Mouse (Mus musculus): ENCODE measurements around the gene Rtp2. TPM values are rescaled to one million over a fixed set of nuclear protein-coding genes. Genes with fewer than 3 reads are reported as not detected.

The Rtp2 gene
- polyA plus RNA-seq, 1 experiment from 2014 or later, result not detected

GRCm38 (mm10) chr16:23953959-23954260 is 21.7 kb upstream of the Rtp2 start:
- Histone ChIP-seq H3K4me2 (ENCODE audit: low read length) (no peak overlapping the region), H3K4me1 (ENCODE audit: control insufficient read depth, insufficient read depth, low read depth, low read length) (peaks cover 3% of the 10 kb centered on the region; the same call in 1 of the 2 replicates), H3K27me3 (replicated peaks; ENCODE audit: control insufficient read depth, insufficient read depth, low read length) (0 out of 2 replicates have a peak, but pooled peaks cover 2% of the 10 kb centered on the region), H3K9ac (ENCODE audit: low read depth, low read length) (no peak overlapping the region), H3K27ac (ENCODE audit: low read depth, low read length) (no peak overlapping the region), H3K4me3 (ENCODE audit: low read length) (no peak overlapping the region), H3K36me3 (ENCODE audit: control insufficient read depth, insufficient read depth, low read length) (no peaks in the 10 kb centered on the region), H3K9me3 (ENCODE audit: control insufficient read depth, low read length) (no peaks in the 10 kb centered on the region)
- WGBS, result 14% methylated on average over 1 of the region's 1 CpGs
- ATAC-seq, result no peak

- no peaks in the 10 kb centered on the region for H3K9me3 ChIP-seq (ENCODE audit: control insufficient read depth, low read length)
- peak; percentile 61 for ATAC-seq
- H3K4me1 ChIP-seq (ENCODE audit: control insufficient read depth, insufficient read depth, low read depth, low read length), result peaks cover 3% of the 10 kb centered on the region; the same call in 1 of the 2 replicates
- H3K27me3 ChIP-seq (replicated peaks; ENCODE audit: control insufficient read depth, insufficient read depth, low read length), result 0 out of 2 replicates have a peak, but pooled peaks cover 2% of the 10 kb centered on the region
- 0 out of 2 replicates have a peak overlapping the region, but pooled peaks have one; percentile 22 for H3K9ac ChIP-seq (ENCODE audit: low read depth, low read length)
- no peak overlapping the region for H3K4me2 ChIP-seq (ENCODE audit: low read length)
- 44% methylated on average over 11 of the region's 11 CpGs for WGBS
- no peaks in the 10 kb centered on the region for H3K36me3 ChIP-seq (ENCODE audit: control insufficient read depth, insufficient read depth, low read length)
- no peak overlapping the region for H3K4me3 ChIP-seq (ENCODE audit: low read length)
- no peak overlapping the region for H3K27ac ChIP-seq (ENCODE audit: low read depth, low read length)
Observed at GRCm38 (mm10) chr16:23953189-23953958, 21.2 kb upstream of the Rtp2 start.

- H3K4me3 ChIP-seq (ENCODE audit: low read length), result no peak overlapping the region
- no peaks in the 10 kb centered on the region for H3K9me3 ChIP-seq (ENCODE audit: control insufficient read depth, low read length)
- ATAC-seq, result 0 out of 2 replicates have a peak, but pooled peaks have one; percentile 30
- H3K4me1 ChIP-seq (ENCODE audit: control insufficient read depth, insufficient read depth, low read depth, low read length), result peaks cover 3% of the 10 kb centered on the region; the same call in 1 of the 2 replicates
- 81% methylated on average over 4 of the region's 4 CpGs for WGBS
- H3K27me3 ChIP-seq (replicated peaks; ENCODE audit: control insufficient read depth, insufficient read depth, low read length), result 0 out of 2 replicates have a peak, but pooled peaks cover 2% of the 10 kb centered on the region
- no peak overlapping the region for H3K9ac ChIP-seq (ENCODE audit: low read depth, low read length)
- no peak overlapping the region for H3K4me2 ChIP-seq (ENCODE audit: low read length)
- H3K36me3 ChIP-seq (ENCODE audit: control insufficient read depth, insufficient read depth, low read length), result no peaks in the 10 kb centered on the region
- no peak overlapping the region for H3K27ac ChIP-seq (ENCODE audit: low read depth, low read length)
Observed at GRCm38 (mm10) chr16:23952101-23952727, 20.0 kb upstream of the Rtp2 start.

GRCm38 (mm10) chr16:23947654-23948053 is 15.5 kb upstream of the Rtp2 start:
- H3K36me3 ChIP-seq (ENCODE audit: control insufficient read depth, insufficient read depth, low read length), result no peaks in the 10 kb centered on the region
- ATAC-seq, result no peak
- no peak overlapping the region for H3K27ac ChIP-seq (ENCODE audit: low read depth, low read length)
- no peak overlapping the region for H3K9ac ChIP-seq (ENCODE audit: low read depth, low read length)
- WGBS, result 93% methylated on average over 6 of the region's 6 CpGs
- H3K4me1 ChIP-seq (ENCODE audit: control insufficient read depth, insufficient read depth, low read depth, low read length), result no peaks in the 10 kb centered on the region
- no peak overlapping the region for H3K4me2 ChIP-seq (ENCODE audit: low read length)
- H3K27me3 ChIP-seq (replicated peaks; ENCODE audit: control insufficient read depth, insufficient read depth, low read length), result 0 out of 2 replicates have a peak, but pooled peaks cover 2% of the 10 kb centered on the region
- no peak overlapping the region for H3K4me3 ChIP-seq (ENCODE audit: low read length)
- no peaks in the 10 kb centered on the region for H3K9me3 ChIP-seq (ENCODE audit: control insufficient read depth, low read length)

GRCm38 (mm10) chr16:23944801-23945200 is 12.6 kb upstream of the Rtp2 start:
- Histone ChIP-seq H3K4me3 (ENCODE audit: low read length) (no peak overlapping the region), H3K36me3 (ENCODE audit: control insufficient read depth, insufficient read depth, low read length) (no peaks in the 10 kb centered on the region)
- 42% methylated on average over 3 of the region's 3 CpGs for WGBS

GRCm38 (mm10) chr16:23934397-23934796 is 2.2 kb upstream of the Rtp2 start:
- H3K4me3 ChIP-seq (ENCODE audit: low read length), result no peak overlapping the region
- WGBS, result 77% methylated on average over 2 of the region's 2 CpGs
- no peaks in the 10 kb centered on the region for H3K36me3 ChIP-seq (ENCODE audit: control insufficient read depth, insufficient read depth, low read length)
- H3K27me3 ChIP-seq (replicated peaks; ENCODE audit: control insufficient read depth, insufficient read depth, low read length), result no peaks in the 10 kb centered on the region
- no peaks in the 10 kb centered on the region for H3K4me1 ChIP-seq (ENCODE audit: control insufficient read depth, insufficient read depth, low read depth, low read length)
- no peak overlapping the region for H3K4me2 ChIP-seq (ENCODE audit: low read length)
- no peak for ATAC-seq
- no peak overlapping the region for H3K27ac ChIP-seq (ENCODE audit: low read depth, low read length)
- no peak overlapping the region for H3K9ac ChIP-seq (ENCODE audit: low read depth, low read length)
- no peaks in the 10 kb centered on the region for H3K9me3 ChIP-seq (ENCODE audit: control insufficient read depth, low read length)

More at GRCm38 (mm10) chr16:23944801-23945200, 12.6 kb upstream of the Rtp2 start:
- Histone ChIP-seq H3K27me3 (replicated peaks; ENCODE audit: control insufficient read depth, insufficient read depth, low read length) (no peaks in the 10 kb centered on the region), H3K9ac (ENCODE audit: low read depth, low read length) (no peak overlapping the region), H3K9me3 (ENCODE audit: control insufficient read depth, low read length) (no peaks in the 10 kb centered on the region), H3K4me2 (ENCODE audit: low read length) (no peak overlapping the region), H3K4me1 (ENCODE audit: control insufficient read depth, insufficient read depth, low read depth, low read length) (no peaks in the 10 kb centered on the region), H3K27ac (ENCODE audit: low read depth, low read length) (no peak overlapping the region)
- ATAC-seq, result no peak

- H3K27me3 ChIP-seq (replicated peaks; ENCODE audit: control insufficient read depth, insufficient read depth, low read length), result no peaks in the 10 kb centered on the region
- no peak for ATAC-seq
- H3K4me3 ChIP-seq (ENCODE audit: low read length), result no peak overlapping the region
- H3K4me1 ChIP-seq (ENCODE audit: control insufficient read depth, insufficient read depth, low read depth, low read length), result no peaks in the 10 kb centered on the region
- H3K9ac ChIP-seq (ENCODE audit: low read depth, low read length), result no peak overlapping the region
- 70% methylated on average over 18 of the region's 18 CpGs for WGBS
- H3K36me3 ChIP-seq (ENCODE audit: control insufficient read depth, insufficient read depth, low read length), result no peaks in the 10 kb centered on the region
- no peak overlapping the region for H3K4me2 ChIP-seq (ENCODE audit: low read length)
- no peak overlapping the region for H3K27ac ChIP-seq (ENCODE audit: low read depth, low read length)
- H3K9me3 ChIP-seq (ENCODE audit: control insufficient read depth, low read length), result no peaks in the 10 kb centered on the region
Observed at GRCm38 (mm10) chr16:23931275-23931674, 919 bp downstream of the Rtp2 start.

GRCm38 (mm10) chr16:23930426-23931073 is 1.6 kb downstream of the Rtp2 start:
- H3K9ac ChIP-seq (ENCODE audit: low read depth, low read length), result no peak overlapping the region
- H3K4me3 ChIP-seq (ENCODE audit: low read length), result no peak overlapping the region
- H3K4me2 ChIP-seq (ENCODE audit: low read length), result no peak overlapping the region
- no peak overlapping the region for H3K27ac ChIP-seq (ENCODE audit: low read depth, low read length)
- WGBS, result 90% methylated on average over 3 of the region's 3 CpGs
- no peaks in the 10 kb centered on the region for H3K9me3 ChIP-seq (ENCODE audit: control insufficient read depth, low read length)
- H3K36me3 ChIP-seq (ENCODE audit: control insufficient read depth, insufficient read depth, low read length), result no peaks in the 10 kb centered on the region
- no peaks in the 10 kb centered on the region for H3K4me1 ChIP-seq (ENCODE audit: control insufficient read depth, insufficient read depth, low read depth, low read length)
- ATAC-seq, result no peak
- H3K27me3 ChIP-seq (replicated peaks; ENCODE audit: control insufficient read depth, insufficient read depth, low read length), result no peaks in the 10 kb centered on the region
